Mouse (Mus musculus): ENCODE results near the gene Slc7a11. TPM values are rescaled to one million over a fixed set of nuclear protein-coding genes. Genes with fewer than 3 reads are reported as not detected.

Slc7a11 gene
- total RNA-seq, 2 experiments from 2014 or later = 16.3 to 17.8 TPM

DNA sequence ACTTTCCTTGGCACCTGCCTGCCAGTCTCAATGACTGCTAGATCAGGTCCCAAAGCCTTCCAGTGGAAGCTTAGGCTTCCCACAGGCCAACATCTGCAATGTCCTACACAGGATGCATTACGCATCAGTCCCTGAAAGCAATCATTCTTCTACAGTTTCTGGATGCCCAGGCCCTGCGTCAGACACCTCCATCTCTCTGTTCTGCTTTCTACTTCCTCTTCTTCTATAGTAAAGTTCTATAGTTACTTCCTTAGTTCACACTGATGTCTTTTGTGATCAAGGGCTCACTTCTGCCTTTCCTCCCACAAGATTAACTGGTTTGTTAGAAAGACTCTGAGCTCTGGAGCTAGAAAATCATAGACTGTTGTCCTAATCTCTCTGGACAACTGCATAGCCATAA, 36.6 kb downstream of the Slc7a11 start:
- intact Hi-C loops (cut with DNase I) = no loop called here
- DNase-seq = no peak

DNA sequence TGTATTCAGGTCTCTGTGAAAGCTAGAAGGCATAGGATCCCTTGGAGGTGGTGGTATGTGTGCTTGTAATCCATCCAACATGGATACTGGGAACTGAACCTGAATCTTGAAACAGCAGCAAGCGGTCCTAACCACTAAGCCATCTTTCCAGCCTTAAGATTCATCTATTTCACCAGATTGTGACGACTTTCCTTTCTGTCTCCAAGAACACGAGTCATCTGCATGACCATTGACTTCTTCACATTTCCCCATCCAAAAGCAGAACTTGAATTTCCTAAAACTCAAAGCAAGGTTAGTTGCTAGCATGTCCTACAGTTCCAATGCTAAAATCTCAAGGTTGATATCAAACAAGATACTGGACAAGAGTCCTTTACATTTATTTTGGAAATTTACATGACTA, 37.5 kb downstream of the Slc7a11 start:
- intact Hi-C loops (cut with DNase I) = no loop called here
- DNase-seq = no peak

DNA sequence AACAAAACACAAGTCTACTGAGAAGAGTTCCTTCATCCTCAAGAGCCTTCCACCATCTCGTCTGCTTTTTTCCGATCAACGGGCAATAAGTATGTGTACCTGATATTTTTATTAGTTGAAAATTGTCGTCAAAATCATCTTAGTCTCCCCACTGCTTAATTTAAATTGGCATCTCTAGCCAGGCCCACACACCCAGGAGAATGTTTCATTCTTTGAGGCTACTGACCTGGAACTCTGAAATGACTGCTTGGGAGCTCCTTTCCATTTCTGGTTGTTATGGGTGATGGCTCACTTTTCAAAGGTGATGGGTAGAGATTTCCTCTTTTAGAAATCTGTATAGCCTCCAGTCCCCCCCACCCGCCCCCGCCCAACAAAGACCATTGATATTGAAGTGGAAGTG, 54.6 kb downstream of the Slc7a11 start:
- no peak for DNase-seq
- intact Hi-C loops (cut with DNase I) = no loop called here

DNA sequence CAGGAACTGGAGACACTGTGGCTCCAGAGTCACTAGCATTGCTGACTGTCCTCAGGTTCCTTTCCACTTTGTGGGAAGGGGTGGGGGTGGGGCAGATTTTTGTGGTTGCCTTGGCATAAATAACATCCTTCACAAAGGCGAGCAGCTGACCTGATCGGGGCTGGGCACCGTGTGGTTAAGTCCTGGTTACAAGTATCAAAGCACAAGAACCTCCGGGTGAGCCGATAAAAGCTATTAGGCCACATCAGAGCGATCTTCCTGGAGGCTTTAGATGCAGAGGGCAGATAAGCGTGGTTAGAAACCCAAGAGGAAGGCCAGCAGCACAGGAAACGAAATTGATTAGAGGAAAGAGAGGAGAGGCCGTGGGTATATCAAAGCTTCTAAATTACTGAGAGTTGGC, 55.1 kb downstream of the Slc7a11 start:
- no peak for DNase-seq
- intact Hi-C loops (cut with DNase I) = no loop called here

DNA sequence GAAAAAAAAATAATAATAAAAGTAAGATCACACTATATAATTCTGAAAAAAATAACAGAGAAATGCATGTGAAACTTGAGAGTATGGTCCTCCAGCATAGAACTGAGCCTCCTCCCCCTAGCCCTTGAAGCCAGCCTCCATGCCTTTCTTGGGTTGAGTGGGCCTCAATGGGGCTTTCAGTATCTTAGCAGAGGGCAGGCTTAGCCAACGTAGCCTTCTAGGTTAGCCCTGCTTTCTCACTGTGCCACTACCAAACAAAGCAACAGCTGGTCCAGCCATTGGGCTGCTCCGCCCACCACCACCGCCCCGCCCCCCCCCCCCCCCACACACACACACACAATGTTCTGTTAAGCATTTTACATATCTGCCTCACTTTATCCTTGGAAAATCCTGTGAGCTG, 56.1 kb downstream of the Slc7a11 start:
- DNase-seq = no peak
- intact Hi-C loops (cut with DNase I) = no loop called here

DNA sequence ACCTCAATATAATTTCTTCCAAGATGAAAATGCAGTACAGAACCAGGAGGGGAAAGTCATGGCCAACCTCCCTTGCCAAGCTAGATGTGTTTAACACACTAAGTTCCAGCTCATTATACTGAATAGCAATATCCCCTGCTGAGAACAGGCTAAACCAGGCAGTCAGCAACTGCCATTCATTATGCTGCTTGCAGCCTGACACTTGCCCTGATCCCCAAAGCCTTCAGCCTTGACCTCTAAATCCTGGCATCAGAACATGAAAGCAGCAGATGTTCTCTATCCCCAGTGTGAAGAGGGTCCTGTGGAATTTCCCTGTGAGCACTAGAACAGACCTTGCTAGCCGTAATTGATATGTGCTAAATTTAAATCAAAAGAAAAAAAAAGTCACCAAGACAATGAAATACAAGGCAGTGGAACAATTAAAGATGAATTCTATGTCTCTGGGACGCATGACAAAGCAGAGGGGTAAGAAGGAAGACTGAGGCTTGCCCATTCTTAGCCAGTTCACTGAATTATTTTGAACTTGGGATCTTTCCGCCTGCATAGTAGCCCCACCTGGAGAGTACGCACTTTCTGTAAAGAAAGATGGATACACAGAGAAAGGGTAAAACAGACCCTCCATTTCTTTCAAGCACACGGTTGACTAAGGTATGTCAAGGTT, 56.7 kb downstream of the Slc7a11 start:
- no peak for DNase-seq
- intact Hi-C loops (cut with DNase I) = no loop called here

DNA sequence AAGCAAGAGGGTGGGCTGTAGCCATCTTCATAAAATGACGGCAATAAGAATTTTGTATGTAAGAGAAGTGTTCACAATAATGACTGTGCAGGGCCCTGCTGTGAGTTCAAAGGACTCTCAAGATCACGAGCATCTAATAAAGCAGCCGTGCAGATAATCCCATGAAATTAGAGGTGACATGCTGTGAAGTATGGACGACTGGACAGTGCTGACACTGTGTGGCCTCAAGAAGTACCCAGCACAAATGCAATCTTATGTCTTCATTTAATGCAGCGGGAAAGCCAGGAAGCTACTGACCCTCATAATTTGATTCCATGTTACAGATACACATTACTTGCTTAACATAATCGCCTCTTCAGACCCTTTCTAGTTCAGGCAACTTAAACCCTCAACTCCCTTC, 57.3 kb downstream of the Slc7a11 start:
- intact Hi-C loops (cut with DNase I) = no loop called here

DNA sequence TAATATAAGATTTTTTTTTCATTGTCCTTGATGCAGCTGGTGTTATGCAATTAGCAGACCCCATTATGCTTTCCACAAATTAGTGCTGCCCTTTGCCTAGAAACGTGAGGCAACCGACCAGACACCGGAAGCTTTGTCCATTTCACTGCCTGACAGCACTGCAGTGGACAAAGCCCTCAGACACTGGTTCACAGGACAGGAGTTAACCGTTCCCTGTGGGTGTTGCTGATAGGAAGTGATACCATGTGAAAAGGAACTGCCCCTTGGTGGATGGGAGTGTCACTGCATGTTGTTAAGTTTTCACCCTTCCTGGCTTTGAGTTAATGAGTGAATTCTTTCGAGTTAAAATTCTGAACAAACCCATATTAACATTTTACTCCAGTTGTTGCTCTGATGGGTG, 60.7 kb downstream of the Slc7a11 start:
- DNase-seq = no peak
- intact Hi-C loops (cut with DNase I) = loop anchor here (5.0 kb wide), 1 partner anchor 525 kb away; no protein-coding TSS in a partner anchor

More for the DNA sequence above, 57.3 kb downstream of the Slc7a11 start:
- DNase-seq = no peak

DNA sequence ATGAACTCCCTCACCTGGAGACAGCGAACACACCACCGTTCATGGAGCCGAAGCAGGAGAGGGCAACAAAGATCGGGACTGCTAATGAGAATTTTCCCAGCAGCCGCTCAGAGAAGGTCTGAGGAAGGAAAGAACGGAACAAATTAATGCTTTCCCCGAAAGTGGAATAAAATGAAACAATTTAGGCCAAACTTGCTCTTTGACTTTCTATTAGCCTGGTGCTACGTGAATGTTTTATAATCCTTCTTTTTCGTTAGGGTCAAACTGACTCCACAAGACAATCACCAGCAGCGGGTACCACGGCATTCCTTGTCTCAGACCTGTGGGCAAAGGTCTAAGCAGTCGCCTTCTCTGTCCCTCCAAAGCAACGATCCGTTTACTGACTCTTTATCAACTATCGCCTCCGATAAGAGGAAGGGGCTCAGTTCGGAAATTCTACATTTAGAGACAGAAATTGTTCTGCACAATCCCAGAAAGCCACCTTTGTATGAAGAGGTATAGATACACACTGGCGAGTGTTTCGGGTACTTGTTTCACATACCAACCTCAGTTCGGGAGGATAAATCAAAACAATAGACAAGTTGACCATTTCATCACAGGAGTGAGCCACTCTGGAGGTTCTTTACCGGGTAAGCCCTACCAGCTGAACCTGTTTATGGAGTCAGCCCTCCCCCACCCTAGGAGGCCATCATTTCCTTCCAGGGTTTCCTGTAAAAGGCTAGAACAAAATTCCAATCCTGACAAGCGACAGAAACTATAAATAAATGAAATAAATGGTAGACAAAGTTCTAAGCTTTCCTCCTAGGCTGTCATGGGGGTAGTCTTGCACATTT, 61.3 kb downstream of the Slc7a11 start:
- intact Hi-C loops (cut with DNase I) = loop anchor here (5.0 kb wide), 1 partner anchor 525 kb away; no protein-coding TSS in a partner anchor
- no peak for DNase-seq

DNA sequence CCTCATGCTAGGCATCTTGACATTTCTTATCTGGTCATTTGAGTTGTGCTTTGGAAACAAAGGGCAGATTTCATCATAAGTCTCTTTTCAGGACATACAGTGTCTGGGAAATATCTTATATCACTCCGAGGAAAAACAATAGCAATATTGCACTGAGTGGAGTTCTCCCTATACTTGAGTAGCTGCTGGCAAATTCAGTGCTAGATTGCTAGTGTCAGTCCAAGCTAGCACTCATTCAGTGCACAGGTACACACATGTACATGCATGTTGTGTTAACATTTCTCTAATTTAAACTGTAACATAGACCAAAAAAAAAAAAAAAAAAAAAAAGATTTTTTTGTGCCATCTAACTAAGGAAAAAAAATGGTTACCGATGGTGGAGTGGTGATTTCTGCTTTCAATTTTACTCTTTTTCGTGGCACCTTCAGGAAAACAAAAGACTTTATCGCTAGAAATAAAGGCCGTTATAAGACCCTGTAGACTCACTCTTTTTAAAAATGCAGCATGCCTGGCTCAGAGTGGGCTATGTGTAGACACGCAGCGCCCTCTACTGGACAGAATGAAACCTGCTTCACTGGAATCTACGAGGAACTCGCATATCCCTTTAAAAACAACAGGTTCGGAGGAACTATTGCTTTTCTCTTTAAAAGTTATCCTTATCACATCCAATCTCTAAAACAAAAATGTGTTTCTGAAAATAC, 62.1 kb downstream of the Slc7a11 start:
- peak; percentile 84 for DNase-seq
- intact Hi-C loops (cut with DNase I) = loop anchor here (5.0 kb wide), 1 partner anchor 526 kb away; no protein-coding TSS in a partner anchor

DNA sequence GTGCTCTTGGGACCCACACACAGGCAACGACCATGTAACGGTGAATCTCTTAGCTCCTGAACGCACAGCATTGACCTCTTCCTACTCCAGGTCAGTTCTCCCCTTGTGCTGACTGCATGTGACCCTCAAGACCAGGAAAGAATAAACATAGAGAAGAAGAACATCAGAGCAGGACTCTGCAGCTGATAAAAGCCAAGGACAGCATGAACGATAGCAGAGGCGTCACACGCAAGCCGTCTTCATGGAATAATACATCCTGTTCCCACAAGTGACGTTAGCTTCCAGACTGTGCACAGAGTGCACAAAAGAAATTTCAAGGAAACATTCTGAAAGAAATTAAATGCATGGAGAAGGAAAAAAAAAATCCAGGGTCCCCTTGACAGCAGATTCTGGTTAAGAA, 63.5 kb downstream of the Slc7a11 start:
- intact Hi-C loops (cut with DNase I) = loop anchor here (5.0 to 10.0 kb wide), 3 partner anchors 527 to 1285 kb away; no protein-coding TSS in a partner anchor
- DNase-seq = no peak

DNA sequence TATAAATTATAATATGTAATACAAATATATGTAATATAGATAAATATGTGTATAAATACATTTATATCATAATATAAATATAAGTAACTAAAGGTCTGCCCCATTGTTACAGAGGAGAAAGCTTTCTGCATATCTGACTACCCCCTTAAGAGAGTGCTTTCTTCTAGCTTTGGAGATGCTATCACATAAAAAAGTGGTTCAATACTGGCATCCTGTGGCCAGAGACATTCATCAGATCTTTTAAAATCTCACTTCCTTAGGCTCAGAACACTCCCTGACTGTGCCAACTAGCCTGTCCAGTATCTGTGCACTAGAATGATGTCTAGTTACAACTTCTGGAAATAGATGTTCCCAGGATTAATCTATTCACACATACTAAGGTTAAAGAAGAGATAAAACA, 67.9 kb downstream of the Slc7a11 start:
- no peak for DNase-seq
- intact Hi-C loops (cut with DNase I) = loop anchor here (10.0 kb wide), 2 partner anchors 749 to 1281 kb away; no protein-coding TSS in a partner anchor

DNA sequence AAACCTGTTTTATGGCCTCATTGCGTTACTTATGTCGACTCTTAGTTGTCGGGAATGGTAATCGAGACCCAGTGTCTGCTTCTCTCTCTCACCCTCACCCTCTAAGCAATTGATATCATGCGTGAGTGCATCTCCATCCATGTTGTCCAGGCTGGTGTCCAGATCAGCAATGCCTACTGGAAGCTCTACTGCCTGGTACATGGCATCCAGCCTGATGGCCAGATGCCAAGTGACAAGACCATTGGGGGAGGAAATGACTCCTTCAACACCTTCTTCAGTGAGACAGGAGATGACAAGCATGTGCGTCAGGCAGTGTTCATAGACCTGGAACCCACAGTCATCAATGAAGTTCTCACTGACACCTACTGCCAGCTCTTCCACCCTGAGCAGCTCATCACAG, 73.6 kb downstream of the Slc7a11 start:
- intact Hi-C loops (cut with DNase I) = loop anchor here (10.0 kb wide), 2 partner anchors 755 to 1275 kb away; no protein-coding TSS in a partner anchor
- peak; percentile 45 for DNase-seq

DNA sequence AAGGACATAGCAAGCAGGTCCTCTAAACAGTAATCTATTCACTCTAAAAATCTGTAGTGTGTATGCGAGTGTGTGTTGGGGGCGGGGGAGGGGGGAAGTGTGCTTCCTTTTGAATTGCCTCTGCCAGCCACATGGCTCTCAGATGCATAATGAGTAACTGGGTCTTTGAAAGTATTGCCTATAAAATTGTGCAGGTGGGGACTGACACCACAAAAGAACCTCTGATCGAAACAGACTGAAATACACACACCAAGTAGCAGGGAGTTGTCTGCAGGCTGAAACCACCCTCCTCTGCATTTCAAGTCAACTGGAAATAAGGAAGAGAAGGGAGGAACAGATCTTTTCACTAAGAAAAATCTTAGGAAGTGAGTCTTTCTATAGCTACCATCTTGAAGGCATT, 76.2 kb downstream of the Slc7a11 start:
- intact Hi-C loops (cut with DNase I) = no loop called here
- DNase-seq = no peak

DNA sequence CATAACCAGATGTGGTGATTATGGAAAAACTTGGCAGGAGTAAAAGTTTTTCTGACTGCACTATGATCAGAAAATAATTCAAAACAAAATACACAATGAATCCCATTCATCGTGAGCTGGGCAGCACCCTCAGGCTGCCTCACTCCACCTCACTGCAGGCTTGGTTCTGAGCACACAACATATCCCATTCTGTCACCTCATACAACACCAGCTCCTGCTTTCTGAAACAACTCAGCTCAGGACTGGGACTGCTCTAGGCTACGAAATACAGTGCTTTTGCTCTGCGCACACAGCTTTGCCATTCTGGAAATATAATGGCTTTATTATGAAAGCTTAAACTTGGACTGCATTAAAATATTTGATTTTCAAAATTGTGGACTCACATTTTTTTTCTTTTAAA, 79.8 kb downstream of the Slc7a11 start:
- intact Hi-C loops (cut with DNase I) = no loop called here
- DNase-seq = no peak

DNA sequence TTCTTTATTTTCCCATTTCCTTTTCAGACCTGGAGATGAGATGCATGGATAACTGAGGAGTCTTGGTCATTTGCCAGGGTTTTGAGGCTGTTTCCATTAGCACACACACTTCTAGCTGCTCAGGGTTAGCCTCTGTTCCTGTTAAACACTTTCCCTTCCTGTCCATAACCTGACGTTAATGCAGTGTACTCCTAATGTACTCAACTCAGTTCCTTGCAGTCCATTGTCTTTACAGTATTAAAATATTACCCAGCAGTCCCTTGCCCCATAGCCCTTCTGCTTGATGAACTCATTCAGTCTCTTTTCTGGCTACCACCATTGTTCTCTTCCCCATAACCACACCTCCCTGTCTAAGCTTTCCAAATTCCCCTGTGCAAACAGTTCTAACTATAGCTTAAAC, 96.3 kb downstream of the Slc7a11 start:
- DNase-seq = no peak

DNA sequence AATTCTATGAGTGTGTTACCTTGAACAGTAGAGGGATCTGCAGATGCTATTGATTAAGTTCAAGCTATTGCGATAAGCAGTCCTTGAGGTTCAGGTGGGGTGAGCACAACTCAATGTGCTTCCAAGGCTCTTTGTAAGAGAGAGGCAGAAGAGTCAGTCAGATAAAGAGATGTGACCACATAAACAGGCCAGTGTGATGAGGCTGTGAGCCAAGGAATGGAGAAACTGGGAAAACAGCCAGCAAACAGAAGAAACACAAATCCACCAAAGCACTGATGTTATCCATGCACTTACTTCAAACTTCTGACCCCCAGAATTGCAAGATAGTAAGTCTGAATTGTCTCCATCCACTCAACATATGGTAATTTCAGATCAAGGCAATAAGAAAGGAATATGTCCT, 99.0 kb downstream of the Slc7a11 start:
- DNase-seq = no peak
- intact Hi-C loops (cut with DNase I) = no loop called here

More for the DNA sequence above, 96.3 kb downstream of the Slc7a11 start:
- intact Hi-C loops (cut with DNase I) = no loop called here

DNA sequence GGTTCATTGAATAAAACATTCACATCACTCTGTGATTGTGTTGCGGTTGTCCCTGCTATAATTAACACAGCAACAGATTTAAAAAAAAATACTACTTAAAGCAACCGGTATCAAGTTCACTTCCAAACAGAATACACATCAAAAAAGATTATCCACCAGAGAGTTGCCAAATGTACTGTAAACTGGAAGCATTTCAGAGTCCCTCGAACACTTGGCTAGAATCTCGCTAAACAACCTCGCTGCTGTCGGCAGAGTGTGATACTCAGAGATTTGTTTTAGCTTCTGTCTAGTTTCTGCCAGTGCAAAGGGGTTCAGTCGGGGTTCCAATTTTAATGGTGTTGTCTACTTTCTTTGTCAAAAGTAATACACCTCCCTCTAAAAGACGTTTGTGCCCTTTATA, 118.9 kb downstream of the Slc7a11 start:
- DNase-seq = no peak
- intact Hi-C loops (cut with DNase I) = no loop called here

DNA sequence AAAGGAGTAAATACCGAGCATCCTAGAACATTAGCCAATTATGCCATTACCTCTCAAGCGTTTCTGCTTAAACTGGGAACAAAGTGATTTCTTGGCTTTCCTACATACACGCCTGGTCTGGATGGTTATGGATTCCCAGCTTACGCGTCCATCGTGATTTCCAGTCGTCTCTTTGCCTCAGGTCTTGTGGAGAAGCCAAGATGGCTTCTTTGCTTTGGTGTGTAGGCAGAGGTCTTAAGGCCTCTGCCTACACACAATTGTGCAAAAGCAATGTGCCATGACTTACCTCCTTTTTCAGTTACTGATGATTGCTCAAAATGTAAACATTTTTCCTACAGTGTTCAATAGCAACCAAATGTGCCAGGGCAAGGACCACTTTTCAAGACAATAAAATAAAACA, 119.5 kb downstream of the Slc7a11 start:
- no peak for DNase-seq
- intact Hi-C loops (cut with DNase I) = no loop called here

DNA sequence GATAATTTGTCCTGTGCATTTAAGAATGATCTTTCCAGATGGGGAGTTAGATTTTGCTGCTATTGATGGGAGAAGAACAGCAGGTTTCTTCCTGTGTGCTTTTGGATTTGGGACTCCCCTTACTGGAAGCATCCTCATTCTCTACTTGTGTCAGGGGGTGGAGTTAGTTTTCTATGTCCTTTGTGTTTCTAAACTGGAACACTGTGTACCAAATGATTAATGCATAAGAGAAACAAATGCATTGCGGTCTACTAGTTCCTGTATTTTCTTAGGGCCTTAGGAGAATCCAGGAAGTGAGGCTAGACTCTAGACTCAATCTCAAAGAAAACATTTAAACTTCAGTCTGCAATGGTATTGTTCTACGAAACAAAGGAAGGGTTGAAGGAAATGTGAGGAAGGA, 122.6 kb downstream of the Slc7a11 start:
- intact Hi-C loops (cut with DNase I) = no loop called here

DNA sequence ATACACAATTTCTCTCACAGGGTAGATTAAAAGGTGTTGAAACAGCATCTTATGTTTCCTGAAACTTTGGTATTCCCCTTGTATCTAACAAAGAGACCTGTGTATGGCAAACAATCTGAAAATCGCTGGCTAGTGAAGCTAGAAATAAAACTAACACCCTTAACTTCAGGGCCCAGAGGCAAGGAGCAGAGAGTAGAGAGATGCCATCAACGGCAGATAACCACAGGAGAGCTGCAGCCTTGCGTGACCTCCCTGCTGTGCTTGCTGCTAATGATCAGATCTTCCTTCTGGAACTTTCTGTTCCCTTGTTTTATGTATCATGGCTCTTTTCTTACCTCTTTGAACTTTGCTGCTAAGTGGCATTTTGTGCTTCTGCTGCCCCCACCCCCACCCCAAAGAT, 125.3 kb downstream of the Slc7a11 start:
- DNase-seq = no peak
- intact Hi-C loops (cut with DNase I) = no loop called here

More for the DNA sequence above, 122.6 kb downstream of the Slc7a11 start:
- no peak for DNase-seq
